Mouse (Mus musculus): Measurements from ENCODE around the gene Gpc2. TPM values are rescaled to one million over a fixed set of nuclear protein-coding genes. Genes with fewer than 3 reads are reported as not detected.

The Gpc2 gene
- polyA plus RNA-seq (2015; fragmentation: Illumina TruSeq; extraction: RNeasy Lipid Tissue Mini Kit (QIAGEN cat#74804); ENCODE audit: insufficient read depth, low read depth, low replicate concordance) = 0.41 TPM

GRCm38 (mm10) chr5:138279585-138280424 lies at the start of gene Gpc2, which contains the start of the genes Gm43720 and Stag3:
Gpc2 (minus strand) TSS chr5:138280005.
Gm43720 (minus strand) TSS chr5:138279958.
Stag3 (plus strand) TSS chr5:138280240.

DNA sequence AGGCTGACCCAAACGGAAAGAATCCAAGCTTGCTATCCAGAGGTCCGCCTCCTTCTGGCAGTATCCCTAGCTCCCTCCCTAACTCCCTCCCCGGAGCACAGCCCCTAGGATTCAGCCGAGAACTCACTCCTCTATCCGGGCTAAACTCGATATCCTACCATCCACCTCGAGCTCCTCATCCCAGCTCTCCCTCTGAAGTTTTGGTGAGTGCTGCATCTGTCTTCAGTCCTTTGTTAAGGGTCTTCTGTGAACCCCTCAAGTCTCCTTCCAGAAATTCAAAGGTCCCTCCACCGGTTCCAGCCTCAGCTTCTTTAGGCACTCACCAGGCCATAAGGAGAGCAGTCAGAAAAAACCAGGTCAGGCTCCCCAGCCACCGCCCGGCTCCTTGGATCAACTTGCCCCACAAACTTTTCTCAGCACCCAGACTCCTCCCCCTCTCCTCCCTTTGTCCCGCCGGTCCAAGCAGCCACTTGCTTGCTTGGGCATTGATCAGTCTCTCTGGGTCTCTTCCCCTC lies 7.3 kb downstream of the Gpc2 start, which contains the start of gene Gal3st4:
Gene Gal3st4, minus strand, starts transcription at position 432 of the 515 bp plus-strand sequence.

DNA sequence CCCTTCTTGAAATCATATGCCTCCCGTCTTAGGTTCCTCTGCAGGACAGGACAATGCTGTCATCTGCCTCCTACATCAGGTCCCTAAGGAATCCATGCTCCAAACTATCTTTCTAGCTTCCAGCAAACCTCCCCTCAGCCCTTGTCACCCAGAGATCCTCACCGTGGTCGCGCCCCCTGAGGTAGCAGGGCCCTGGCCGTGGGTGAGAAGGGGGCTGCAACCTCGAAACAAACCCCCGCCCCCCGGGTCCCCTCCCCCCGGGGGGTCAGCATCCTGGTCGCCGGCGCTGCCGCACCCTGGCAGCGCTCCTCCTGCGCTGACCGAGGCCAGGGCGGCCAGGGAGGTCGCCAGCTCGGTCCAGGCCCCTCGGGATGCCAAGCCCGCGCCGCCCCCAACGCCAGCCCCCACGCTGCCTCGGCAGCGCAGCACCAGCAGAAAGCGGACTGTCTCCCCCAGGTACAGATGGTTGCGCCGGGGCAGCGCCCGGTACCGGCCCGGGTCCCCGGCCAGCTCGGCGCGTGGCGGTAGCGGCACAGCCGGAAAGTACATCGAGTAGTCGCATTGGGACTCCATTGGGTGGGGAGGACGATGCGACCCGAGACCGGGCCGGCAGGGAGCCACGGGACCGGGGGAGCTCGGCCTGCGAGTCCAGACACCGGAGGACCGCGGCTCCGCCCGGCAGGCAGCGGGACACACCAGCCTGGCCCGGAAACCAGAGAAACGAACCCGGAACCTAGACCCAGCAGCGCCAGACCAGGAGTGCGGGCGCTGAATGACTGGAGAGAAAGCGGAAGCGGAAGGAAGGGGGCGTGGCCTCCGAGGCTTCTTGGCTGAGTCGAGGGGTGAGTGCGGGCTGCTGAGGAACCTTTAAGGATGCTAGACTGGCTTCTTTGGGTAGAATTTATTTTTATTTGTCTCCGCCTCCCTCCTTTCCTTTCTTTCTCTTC lies 16.3 kb downstream of the Gpc2 start, which contains the start of gene BC037034:
Gene BC037034, minus strand, starts transcription at position 774 of the 947 bp plus-strand sequence.

GRCm38 (mm10) chr5:138255353-138256093 lies 24.3 kb downstream of the Gpc2 start, which contains the start of gene Lamtor4:
Lamtor4 (plus strand) TSS chr5:138255482.

GRCm38 (mm10) chr5:138225700-138226099 lies 54.1 kb downstream of the Gpc2 start, which contains the start of gene Nxpe5:
Nxpe5 (plus strand) TSS chr5:138225898.

Other genes with a start within 250 kb of the Gpc2 start
- not detected for gene Smok3c, start 226.8 kb downstream of the Gpc2 start, polyA plus RNA-seq (2015; fragmentation: Illumina TruSeq; extraction: RNeasy Lipid Tissue Mini Kit (QIAGEN cat#74804); ENCODE audit: insufficient read depth, low read depth, low replicate concordance)
- 2.7 TPM for gene Zkscan1, start 194.9 kb downstream of the Gpc2 start, polyA plus RNA-seq (2015; fragmentation: Illumina TruSeq; extraction: RNeasy Lipid Tissue Mini Kit (QIAGEN cat#74804); ENCODE audit: insufficient read depth, low read depth, low replicate concordance)
- gene Zscan21, start 163.1 kb downstream of the Gpc2 start, polyA plus RNA-seq (2015; fragmentation: Illumina TruSeq; extraction: RNeasy Lipid Tissue Mini Kit (QIAGEN cat#74804); ENCODE audit: insufficient read depth, low read depth, low replicate concordance) = 4.1 TPM
- gene Zfp113, start 124.3 kb downstream of the Gpc2 start, polyA plus RNA-seq (2015; fragmentation: Illumina TruSeq; extraction: RNeasy Lipid Tissue Mini Kit (QIAGEN cat#74804); ENCODE audit: insufficient read depth, low read depth, low replicate concordance) = 1.2 TPM
- gene Cops6, start 118.9 kb downstream of the Gpc2 start, polyA plus RNA-seq (2015; fragmentation: Illumina TruSeq; extraction: RNeasy Lipid Tissue Mini Kit (QIAGEN cat#74804); ENCODE audit: insufficient read depth, low read depth, low replicate concordance) = 25.2 TPM
- gene Ap4m1, start 108.0 kb downstream of the Gpc2 start, polyA plus RNA-seq (2015; fragmentation: Illumina TruSeq; extraction: RNeasy Lipid Tissue Mini Kit (QIAGEN cat#74804); ENCODE audit: insufficient read depth, low read depth, low replicate concordance) = 14.3 TPM
- 9.3 TPM for gene Mcm7, start 107.6 kb downstream of the Gpc2 start, polyA plus RNA-seq (2015; fragmentation: Illumina TruSeq; extraction: RNeasy Lipid Tissue Mini Kit (QIAGEN cat#74804); ENCODE audit: insufficient read depth, low read depth, low replicate concordance)
- gene Taf6, start 92.6 kb downstream of the Gpc2 start, polyA plus RNA-seq (2015; fragmentation: Illumina TruSeq; extraction: RNeasy Lipid Tissue Mini Kit (QIAGEN cat#74804); ENCODE audit: insufficient read depth, low read depth, low replicate concordance) = 7.8 TPM
- gene Cnpy4, start 92.5 kb downstream of the Gpc2 start, polyA plus RNA-seq (2015; fragmentation: Illumina TruSeq; extraction: RNeasy Lipid Tissue Mini Kit (QIAGEN cat#74804); ENCODE audit: insufficient read depth, low read depth, low replicate concordance) = 5.6 TPM
- gene Mblac1, start 85.7 kb downstream of the Gpc2 start, polyA plus RNA-seq (2015; fragmentation: Illumina TruSeq; extraction: RNeasy Lipid Tissue Mini Kit (QIAGEN cat#74804); ENCODE audit: insufficient read depth, low read depth, low replicate concordance) = not detected
- gene Nxpe5, start 54.1 kb downstream of the Gpc2 start, polyA plus RNA-seq (2015; fragmentation: Illumina TruSeq; extraction: RNeasy Lipid Tissue Mini Kit (QIAGEN cat#74804); ENCODE audit: insufficient read depth, low read depth, low replicate concordance) = 0.44 TPM
- 18.8 TPM for gene Lamtor4, start 24.5 kb downstream of the Gpc2 start, polyA plus RNA-seq (2015; fragmentation: Illumina TruSeq; extraction: RNeasy Lipid Tissue Mini Kit (QIAGEN cat#74804); ENCODE audit: insufficient read depth, low read depth, low replicate concordance)
- 24.9 TPM for gene BC037034, start 16.0 kb downstream of the Gpc2 start, polyA plus RNA-seq (2015; fragmentation: Illumina TruSeq; extraction: RNeasy Lipid Tissue Mini Kit (QIAGEN cat#74804); ENCODE audit: insufficient read depth, low read depth, low replicate concordance)
- not detected for gene Gal3st4, start 7.2 kb downstream of the Gpc2 start, polyA plus RNA-seq (2015; fragmentation: Illumina TruSeq; extraction: RNeasy Lipid Tissue Mini Kit (QIAGEN cat#74804); ENCODE audit: insufficient read depth, low read depth, low replicate concordance)
- 0.22 TPM for gene Gm43720, start within 50 bp of the Gpc2 start, polyA plus RNA-seq (2015; fragmentation: Illumina TruSeq; extraction: RNeasy Lipid Tissue Mini Kit (QIAGEN cat#74804); ENCODE audit: insufficient read depth, low read depth, low replicate concordance)
- gene Stag3, start 235 bp upstream of the Gpc2 start, polyA plus RNA-seq (2015; fragmentation: Illumina TruSeq; extraction: RNeasy Lipid Tissue Mini Kit (QIAGEN cat#74804); ENCODE audit: insufficient read depth, low read depth, low replicate concordance) = not detected
- not detected for gene Pvrig, start 62.0 kb upstream of the Gpc2 start, polyA plus RNA-seq (2015; fragmentation: Illumina TruSeq; extraction: RNeasy Lipid Tissue Mini Kit (QIAGEN cat#74804); ENCODE audit: insufficient read depth, low read depth, low replicate concordance)
- gene Zfp157, start 161.5 kb upstream of the Gpc2 start, polyA plus RNA-seq (2015; fragmentation: Illumina TruSeq; extraction: RNeasy Lipid Tissue Mini Kit (QIAGEN cat#74804); ENCODE audit: insufficient read depth, low read depth, low replicate concordance) = 1.5 TPM